Mouse (Mus musculus) intestine, postnatal 0 days (tissue): ENCODE measurements around the gene Cdkal1. TPM values are rescaled to one million over a fixed set of nuclear protein-coding genes. Genes with fewer than 3 reads are reported as not detected.

ENCODE experiments used
- ATAC-seq: fragments of 200-750 bp; cut with Nextera tagmentation; 2 replicates; pipeline ENCODE4 v1.8.0; 2017; ENCODE audit warnings: mild to moderate bottlenecking, moderate TSS enrichment, moderate library complexity
- H3K27ac ChIP-seq: fragments of 300-500 bp; sonication (generic); 2 replicates; pipeline ENCODE4 v1.5.1; 2014; ENCODE audit warnings: mild to moderate bottlenecking, low read depth, low read length, moderate library complexity
- H3K27me3 ChIP-seq: fragments of 300-500 bp; sonication (generic); replicated peaks from 2 replicates; pipeline ENCODE4 v1.6.1; 2014; ENCODE audit warnings: low read length, mixed read lengths; ENCODE audit not compliant: control insufficient read depth, insufficient read depth
- H3K36me3 ChIP-seq: fragments of 300-500 bp; sonication (generic); 2 replicates; pipeline ENCODE4 v1.6.1; 2014; ENCODE audit warnings: mild to moderate bottlenecking, moderate library complexity; ENCODE audit not compliant: control insufficient read depth, insufficient read depth
- H3K4me1 ChIP-seq: fragments of 300-500 bp; sonication (generic); replicated peaks from 2 replicates; pipeline ENCODE4 v1.6.1; 2014; ENCODE audit warnings: antibody characterized with exemption, low read length, mixed read lengths; ENCODE audit not compliant: control insufficient read depth, insufficient read depth
- H3K4me2 ChIP-seq: fragments of 300-500 bp; sonication (generic); replicated peaks from 2 replicates; pipeline ENCODE4 v1.6.1; 2014; ENCODE audit warnings: low read depth, mild to moderate bottlenecking, moderate library complexity
- H3K4me3 ChIP-seq: fragments of 300-500 bp; sonication (generic); 2 replicates; pipeline ENCODE4 v1.5.1; 2014; ENCODE audit warnings: low read depth, low read length
- H3K9ac ChIP-seq: fragments of 300-500 bp; sonication (generic); 2 replicates; pipeline ENCODE4 v1.6.1; 2014; ENCODE audit warnings: mild to moderate bottlenecking, low read depth, low read length
- H3K9me3 ChIP-seq: fragments of 300-500 bp; sonication (generic); 2 replicates; pipeline ENCODE4 v1.6.1; 2016; ENCODE audit warnings: mixed run types; ENCODE audit not compliant: control insufficient read depth
- CTCF ChIP-seq: sonication (generic); IDR thresholded peaks from 2 replicates; pipeline ENCODE4 v1.5.1; 2016; ENCODE audit warnings: low read depth, mild to moderate bottlenecking, control low read depth, antibody characterized with exemption, moderate library complexity
- WGBS: fragments of 180-500 bp; shearing (Covaris S2); extraction: QIAGEN DNeasy Blood & Tissue Kit; methylation state at CpG from one replicate; pipeline ENCODE4 v1.1.7; 2014; 5-methylcytosine and 5-hydroxymethylcytosine counted together
- polyA plus RNA-seq: library from polyadenylated mRNA; unstranded; fragments of >200 nt; fragmentation: Nextera tagmentation; extraction: Ambion mirVana; gene quantifications from 2 replicates; pipeline ENCODE4 v1.2.1, GENCODE M21; 2015

Cdkal1 gene
- polyA plus RNA-seq, 1 experiment from 2014 or later, result 13.5 TPM

DNA sequence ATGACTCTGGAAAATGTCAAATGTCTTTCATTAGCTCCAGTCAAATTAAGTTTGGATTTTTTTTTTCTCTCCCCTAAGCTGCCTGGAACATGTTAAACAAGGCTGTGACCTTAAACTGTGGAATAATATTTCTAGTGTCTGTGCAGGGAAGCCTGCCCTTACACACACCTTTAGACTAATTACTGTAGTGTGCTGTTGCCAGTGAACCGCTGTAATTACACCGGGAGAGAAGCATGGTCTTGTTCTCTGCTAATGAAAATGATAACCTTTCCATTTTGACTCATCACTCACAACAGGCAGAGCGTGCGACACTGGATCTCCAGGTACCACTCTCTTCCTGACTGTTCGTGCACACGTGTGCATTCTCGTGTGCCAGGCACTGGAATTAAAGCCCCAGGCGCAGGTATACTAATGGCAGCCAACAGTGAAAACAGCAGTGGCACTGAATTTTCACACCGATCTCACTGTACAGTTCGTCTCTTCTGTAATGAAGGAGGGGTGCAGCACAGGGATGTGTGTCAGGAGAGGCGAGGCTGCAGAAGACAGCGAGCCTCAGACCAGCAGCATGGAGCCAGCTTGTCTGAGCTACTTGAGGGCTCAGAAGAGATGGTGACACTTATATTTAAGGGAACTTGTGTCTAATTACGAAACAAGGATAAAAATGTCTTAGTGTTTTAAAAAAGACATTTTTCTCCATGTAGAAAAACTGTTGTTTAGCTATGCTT lies 490.4 kb downstream of the Cdkal1 start:
- no peak overlapping the region for H3K27ac ChIP-seq
- no peak for TF ChIP-seq CTCF
- H3K9ac ChIP-seq, result no peak overlapping the region
- no peaks in the 10 kb centered on the region for H3K36me3 ChIP-seq
- no peak overlapping the region for H3K4me3 ChIP-seq
- no peak for ATAC-seq
- no peaks in the 10 kb centered on the region for H3K27me3 ChIP-seq
- no peaks in the 10 kb centered on the region for H3K4me1 ChIP-seq
- 83% methylated on average over 13 of the region's 13 CpGs for WGBS
- no peak overlapping the region for H3K4me2 ChIP-seq
- no peaks in the 10 kb centered on the region for H3K9me3 ChIP-seq

DNA sequence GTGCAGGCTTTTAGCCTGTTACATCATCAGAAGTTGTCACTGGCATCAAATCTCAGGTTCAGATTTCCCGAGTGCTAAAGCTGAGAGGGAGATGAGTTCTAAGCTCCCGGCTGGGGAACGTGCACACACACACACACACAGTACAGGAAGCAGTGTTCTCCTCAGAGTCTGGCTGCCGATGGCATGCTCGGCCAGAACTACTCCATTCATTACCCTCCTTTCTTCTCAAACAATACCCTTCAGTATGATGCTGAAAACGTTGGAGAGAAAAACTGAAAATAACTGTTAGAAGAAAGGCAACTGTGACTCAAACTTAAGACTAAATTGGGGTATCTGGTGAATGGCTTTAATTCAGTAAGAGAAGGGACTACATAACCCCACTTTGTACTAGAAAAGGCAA lies 491.5 kb downstream of the Cdkal1 start:
- Histone ChIP-seq H3K36me3 (no peaks in the 10 kb centered on the region), H3K27me3 (no peaks in the 10 kb centered on the region), H3K4me3 (no peak overlapping the region), H3K27ac (no peak overlapping the region), H3K4me2 (no peak overlapping the region), H3K9ac (no peak overlapping the region), H3K4me1 (no peaks in the 10 kb centered on the region), H3K9me3 (no peaks in the 10 kb centered on the region)
- no peak for ATAC-seq
- WGBS, result 55% methylated on average over 6 of the region's 6 CpGs
- TF ChIP-seq CTCF, result no peak

- Histone ChIP-seq H3K27me3 (no peaks in the 10 kb centered on the region), H3K9me3 (no peaks in the 10 kb centered on the region), H3K4me2 (no peak overlapping the region), H3K27ac (no peak overlapping the region), H3K4me1 (no peaks in the 10 kb centered on the region), H3K9ac (no peak overlapping the region), H3K36me3 (no peaks in the 10 kb centered on the region), H3K4me3 (no peak overlapping the region)
- WGBS, result 84% methylated on average over 4 of the region's 4 CpGs
- no peak for ATAC-seq
- no peak for TF ChIP-seq CTCF
Observed at GRCm38 (mm10) chr13:29361842-29362241, 493.6 kb downstream of the Cdkal1 start.

DNA sequence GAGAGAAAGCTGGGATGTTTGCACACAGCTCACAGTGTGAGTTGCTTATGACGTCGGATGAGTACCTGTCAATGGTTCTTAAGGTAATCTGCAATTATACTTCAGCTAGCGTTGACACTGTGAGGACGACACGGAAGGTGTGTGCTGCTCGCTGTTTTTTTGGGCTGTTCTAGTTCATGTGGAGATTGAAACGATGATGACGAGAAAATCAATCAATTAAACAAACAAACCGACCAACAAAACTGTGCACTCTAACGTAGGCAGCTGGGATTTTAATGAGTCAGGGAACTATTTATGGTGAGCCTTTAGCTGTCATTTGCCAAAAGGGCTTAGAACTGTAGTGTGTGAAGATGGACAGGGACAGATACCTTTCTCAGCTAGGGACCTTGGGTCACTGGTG lies 494.6 kb downstream of the Cdkal1 start:
- WGBS, result 51% methylated on average over 10 of the region's 10 CpGs
- H3K9me3 ChIP-seq, result no peaks in the 10 kb centered on the region
- no peaks in the 10 kb centered on the region for H3K27me3 ChIP-seq
- TF ChIP-seq CTCF, result no peak
- ATAC-seq, result no peak
- no peak overlapping the region for H3K4me3 ChIP-seq
- H3K36me3 ChIP-seq, result no peaks in the 10 kb centered on the region
- H3K4me2 ChIP-seq, result no peak overlapping the region
- H3K9ac ChIP-seq, result no peak overlapping the region
- H3K4me1 ChIP-seq, result no peaks in the 10 kb centered on the region
- H3K27ac ChIP-seq, result no peak overlapping the region

GRCm38 (mm10) chr13:29359341-29359740 lies 496.1 kb downstream of the Cdkal1 start:
- H3K9me3 ChIP-seq, result no peaks in the 10 kb centered on the region
- H3K36me3 ChIP-seq, result no peaks in the 10 kb centered on the region; the same call in 1 of the 2 replicates
- no peak overlapping the region for H3K4me3 ChIP-seq
- WGBS, result 88% methylated on average over 1 of the region's 1 CpGs
- ATAC-seq, result no peak
- TF ChIP-seq CTCF, result no peak
- H3K9ac ChIP-seq, result no peak overlapping the region
- H3K4me1 ChIP-seq, result no peaks in the 10 kb centered on the region
- H3K4me2 ChIP-seq, result no peak overlapping the region
- H3K27ac ChIP-seq, result no peak overlapping the region
- H3K27me3 ChIP-seq, result no peaks in the 10 kb centered on the region

GRCm38 (mm10) chr13:29357483-29357882 lies 498.0 kb downstream of the Cdkal1 start:
- ATAC-seq, result no peak

More at GRCm38 (mm10) chr13:29357483-29357882, 498.0 kb downstream of the Cdkal1 start:
- H3K27ac ChIP-seq, result no peak overlapping the region
- H3K36me3 ChIP-seq, result no peaks in the 10 kb centered on the region; the same call in 1 of the 2 replicates
- no peak overlapping the region for H3K9ac ChIP-seq
- no peak for TF ChIP-seq CTCF
- H3K27me3 ChIP-seq, result no peaks in the 10 kb centered on the region
- no peaks in the 10 kb centered on the region for H3K9me3 ChIP-seq
- 87% methylated on average over 5 of the region's 5 CpGs for WGBS
- no peaks in the 10 kb centered on the region for H3K4me1 ChIP-seq
- H3K4me2 ChIP-seq, result no peak overlapping the region
- no peak overlapping the region for H3K4me3 ChIP-seq
